Mouse (Mus musculus) hindbrain, embryonic 15.5 days (tissue): Measurements from ENCODE around the gene Ulbp1. TPM values are rescaled to one million over a fixed set of nuclear protein-coding genes. Genes with fewer than 3 reads are reported as not detected.
"Not testable (repeated sequence)": the region's sequence is repeated elsewhere in the genome, so short reads cannot be mapped to it uniquely, and the experiment has no call there.

ENCODE experiments used
- ATAC-seq: fragments of 200-750 bp; cut with Nextera tagmentation; 2 replicates; pipeline ENCODE4 v1.8.0; 2017; ENCODE audit warnings: low read depth, moderate number of reproducible peaks, moderate TSS enrichment; ENCODE audit not compliant: low FRiP score
- H3K27ac ChIP-seq: fragments of 300-500 bp; sonication (generic); replicated peaks from 2 replicates; pipeline ENCODE4 v1.5.1; 2015; ENCODE audit warnings: mild to moderate bottlenecking, inconsistent platforms
- H3K27me3 ChIP-seq: fragments of 300-500 bp; sonication (generic); 2 replicates; pipeline ENCODE4 v1.6.1; 2015; ENCODE audit warnings: control low read depth, inconsistent platforms
- H3K36me3 ChIP-seq: fragments of 300-500 bp; sonication (generic); 2 replicates; pipeline ENCODE4 v1.6.1; 2015; ENCODE audit warnings: control low read depth, inconsistent platforms
- H3K4me1 ChIP-seq: fragments of 300-500 bp; sonication (generic); replicated peaks from 2 replicates; pipeline ENCODE4 v1.6.1; 2015; ENCODE audit warnings: control low read depth, inconsistent platforms
- H3K4me2 ChIP-seq: fragments of 300-500 bp; sonication (generic); 2 replicates; pipeline ENCODE4 v1.6.1; 2015; ENCODE audit warnings: moderate library complexity, mild to moderate bottlenecking, inconsistent platforms
- H3K4me3 ChIP-seq: fragments of 300-500 bp; sonication (generic); 2 replicates; pipeline ENCODE4 v1.5.1; 2015; ENCODE audit warnings: mild to moderate bottlenecking, inconsistent platforms
- H3K9ac ChIP-seq: fragments of 300-500 bp; sonication (generic); 2 replicates; pipeline ENCODE4 v1.6.1; 2015; ENCODE audit warnings: inconsistent platforms
- H3K9me3 ChIP-seq: fragments of 300-500 bp; sonication (generic); 2 replicates; pipeline ENCODE4 v1.6.1; 2016; ENCODE audit warnings: control low read depth, inconsistent platforms
- WGBS: fragments of 180-500 bp; shearing (Covaris S2); methylation state at CpG from one replicate; pipeline ENCODE4 v1.1.7; 2015; 5-methylcytosine and 5-hydroxymethylcytosine counted together
- polyA plus RNA-seq: library from polyadenylated mRNA; unstranded; fragments of >200 nt; fragmentation: Nextera tagmentation; extraction: Ambion mirVana; gene quantifications from 2 replicates; pipeline ENCODE4 v1.2.1, GENCODE M21; 2015

The Ulbp1 gene
- polyA plus RNA-seq: 0.41 and 0.49 TPM in 2 replicates

DNA sequence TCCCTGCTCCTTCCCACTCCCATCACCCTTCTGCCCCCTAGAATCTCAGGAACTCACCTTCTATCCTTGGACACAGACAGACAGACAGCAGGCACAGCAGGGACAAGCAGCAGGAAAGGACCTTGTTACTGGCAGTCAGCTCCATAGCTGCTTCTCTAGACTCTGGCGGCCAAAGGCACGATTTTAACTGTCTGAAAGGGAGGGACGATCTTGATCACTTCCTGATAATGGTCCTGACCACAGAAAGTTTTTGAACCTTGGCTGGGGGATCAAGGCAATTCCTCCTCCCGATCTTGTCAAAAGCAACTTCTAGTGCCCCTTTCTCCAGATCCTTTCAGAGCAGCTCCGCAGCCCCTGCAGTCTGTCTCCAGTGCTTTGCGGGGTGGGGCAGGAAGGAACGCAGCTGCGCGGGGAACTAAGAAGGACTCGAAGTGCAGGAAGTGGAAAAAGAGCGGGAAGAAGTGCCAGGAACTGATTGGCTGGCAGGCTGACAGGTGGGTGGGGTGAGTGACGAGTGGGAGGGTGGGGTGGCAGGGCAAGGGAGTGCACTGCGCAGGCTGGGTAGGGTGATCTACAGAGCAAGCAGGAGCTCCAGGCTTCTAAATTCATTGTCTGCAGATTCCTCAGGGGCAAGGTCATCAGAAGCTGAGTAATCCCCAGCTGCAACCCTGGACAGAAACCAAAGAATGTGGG, at the start of gene Ulbp1:
Ulbp1 (minus strand) TSS at position 442 of the 693 bp plus-strand sequence.
- Histone ChIP-seq H3K4me2 (peak within 1 kb of the TSS; percentile 0; the same call in 1 of the 2 replicates), H3K9me3 (no peaks in the 10 kb centered on the region), H3K36me3 (no peaks in the 10 kb centered on the region), H3K4me3 (no peak within 1 kb of the TSS), H3K27ac (no peak within 1 kb of the TSS), H3K27me3 (no peaks in the 10 kb centered on the region), H3K4me1 (no peaks in the 10 kb centered on the region), H3K9ac (no peak within 1 kb of the TSS)
- WGBS: 71% methylated on average over 13 of the region's 13 CpGs
- ATAC-seq: no peak

- H3K27me3 ChIP-seq, H3K4me3 ChIP-seq, H3K9ac ChIP-seq, ATAC-seq, H3K36me3 ChIP-seq, H3K4me2 ChIP-seq, H3K9me3 ChIP-seq, H3K27ac ChIP-seq, H3K4me1 ChIP-seq: not testable (repeated sequence)
- WGBS: 53% methylated on average over 1 of the region's 1 CpGs
Observed at GRCm38 (mm10) chr10:7498180-7498579, 24.7 kb upstream of the Ulbp1 start.

GRCm38 (mm10) chr10:7492384-7492783, 18.9 kb upstream of the Ulbp1 start:
- H3K27me3 ChIP-seq, H3K27ac ChIP-seq, H3K9me3 ChIP-seq, H3K4me1 ChIP-seq, H3K4me3 ChIP-seq, H3K9ac ChIP-seq, H3K36me3 ChIP-seq, ATAC-seq: not testable (repeated sequence)
- H3K4me2 ChIP-seq: peak overlapping the region; percentile 24; the same call in 1 of the 2 replicates
- WGBS: 9% methylated on average over 10 of the region's 10 CpGs

GRCm38 (mm10) chr10:7483650-7484049, 10.2 kb upstream of the Ulbp1 start:
- Histone ChIP-seq H3K4me3 (no peak overlapping the region), H3K27me3 (no peaks in the 10 kb centered on the region), H3K27ac (no peak overlapping the region), H3K9ac (no peak overlapping the region), H3K4me2 (no peak overlapping the region), H3K36me3 (no peaks in the 10 kb centered on the region), H3K9me3 (no peaks in the 10 kb centered on the region), H3K4me1 (no peaks in the 10 kb centered on the region)
- WGBS: 66% methylated on average over 4 of the region's 4 CpGs
- no peak for ATAC-seq

DNA sequence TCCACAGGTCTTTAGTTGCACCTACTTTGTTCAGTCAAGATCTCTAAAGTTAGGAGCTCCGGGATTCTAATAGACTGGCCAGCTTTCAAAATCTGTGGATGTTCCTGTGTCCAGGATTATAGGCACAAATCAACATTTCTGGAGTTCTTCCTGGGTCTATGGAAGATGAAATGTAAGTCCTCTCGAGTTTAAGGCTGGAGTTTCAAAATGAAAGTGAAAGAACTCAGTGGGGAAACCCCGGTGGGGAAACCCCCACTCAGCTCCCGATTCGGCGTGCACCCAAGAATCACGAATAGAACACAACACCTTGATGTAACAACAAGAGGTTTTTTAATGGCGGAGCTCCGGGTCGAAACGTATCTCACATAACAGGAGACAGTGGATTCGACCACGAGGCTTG, 787 bp upstream of the Ulbp1 start:
- H3K4me1 ChIP-seq, ATAC-seq, H3K27ac ChIP-seq, H3K27me3 ChIP-seq, H3K4me3 ChIP-seq, H3K4me2 ChIP-seq, H3K9ac ChIP-seq, H3K36me3 ChIP-seq, H3K9me3 ChIP-seq: not testable (repeated sequence)
- WGBS: 92% methylated on average over 7 of the region's 13 CpGs

- WGBS: 81% methylated on average over 3 of the region's 3 CpGs
- no peaks in the 10 kb centered on the region for H3K9me3 ChIP-seq
- no peak overlapping the region for H3K9ac ChIP-seq
- no peak overlapping the region for H3K27ac ChIP-seq
- H3K4me2 ChIP-seq: no peak overlapping the region
- ATAC-seq: no peak
- H3K4me1 ChIP-seq: no peaks in the 10 kb centered on the region
- H3K4me3 ChIP-seq: no peak overlapping the region
- no peaks in the 10 kb centered on the region for H3K36me3 ChIP-seq
- no peaks in the 10 kb centered on the region for H3K27me3 ChIP-seq
Observed at GRCm38 (mm10) chr10:7471664-7472063, 1.8 kb downstream of the Ulbp1 start.

DNA sequence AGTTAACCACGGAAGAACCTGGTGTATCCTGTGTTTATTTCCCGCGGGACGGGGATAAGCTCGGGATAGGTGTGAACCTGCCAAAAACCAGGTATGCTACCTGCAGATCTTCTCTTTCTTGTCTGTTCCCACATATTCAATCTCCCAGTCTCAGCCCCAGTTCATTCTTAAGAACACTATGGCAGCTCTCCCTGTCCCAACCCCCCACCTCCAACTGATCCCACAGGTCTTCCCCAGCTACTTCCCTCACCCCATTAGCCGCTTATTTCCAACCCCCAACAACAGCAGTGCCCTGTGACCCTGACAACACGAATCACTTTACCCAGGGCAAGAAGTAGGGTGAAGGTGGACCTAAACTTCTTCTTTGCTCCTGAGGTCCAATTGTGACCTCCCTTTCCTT, 3.0 kb downstream of the Ulbp1 start:
- WGBS: 13% methylated on average over 7 of the region's 7 CpGs
- ATAC-seq: no peak
- H3K4me3 ChIP-seq: 0 out of 2 replicates have a peak overlapping the region, but pooled peaks have one; percentile 12

DNA sequence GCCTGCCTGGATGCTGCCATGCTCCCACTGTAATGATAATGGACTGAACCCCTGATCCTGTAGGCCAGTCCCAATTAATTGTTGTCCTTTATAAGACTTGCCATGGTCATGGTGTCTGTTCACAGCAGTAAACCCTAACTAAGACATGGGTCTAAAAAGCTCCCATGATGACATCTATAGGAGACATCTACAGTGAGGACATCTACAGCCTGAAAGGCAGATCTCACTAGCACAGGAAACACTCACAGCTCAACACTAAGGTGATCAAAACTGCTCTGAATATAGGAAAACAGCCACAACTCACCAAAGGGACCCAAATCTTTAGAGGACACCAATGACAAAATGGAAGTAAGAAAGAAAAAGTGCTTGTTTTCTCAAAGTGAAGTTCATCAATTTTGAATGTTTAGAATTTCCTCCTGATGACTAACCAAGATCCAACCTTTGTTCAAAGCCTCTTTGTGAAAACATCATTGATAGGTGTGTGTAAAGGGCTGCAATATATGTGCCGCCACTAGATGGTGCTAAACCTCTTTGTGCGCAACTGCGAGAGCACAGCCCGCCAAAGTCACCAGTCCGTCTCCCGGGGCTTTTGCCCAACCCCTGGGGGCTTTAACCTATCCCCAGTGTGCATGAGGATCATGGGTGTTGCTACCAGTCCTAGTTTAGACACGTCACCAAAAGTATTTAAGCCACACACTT, 3.6 kb downstream of the Ulbp1 start:
- not testable (repeated sequence) for H3K36me3 ChIP-seq, ATAC-seq, H3K9me3 ChIP-seq, H3K27ac ChIP-seq, H3K27me3 ChIP-seq, H3K9ac ChIP-seq, H3K4me1 ChIP-seq
- H3K4me2 ChIP-seq: peak overlapping the region; percentile 43
- WGBS: 0% methylated on average over 7 of the region's 7 CpGs
- H3K4me3 ChIP-seq: 0 out of 2 replicates have a peak overlapping the region, but pooled peaks have one; percentile 12

More for the DNA sequence above, 3.0 kb downstream of the Ulbp1 start:
- Histone ChIP-seq H3K9me3 (no peaks in the 10 kb centered on the region), H3K36me3 (no peaks in the 10 kb centered on the region), H3K4me2 (peak overlapping the region; percentile 43), H3K4me1 (no peaks in the 10 kb centered on the region), H3K9ac (no peak overlapping the region), H3K27ac (no peak overlapping the region), H3K27me3 (no peaks in the 10 kb centered on the region)

DNA sequence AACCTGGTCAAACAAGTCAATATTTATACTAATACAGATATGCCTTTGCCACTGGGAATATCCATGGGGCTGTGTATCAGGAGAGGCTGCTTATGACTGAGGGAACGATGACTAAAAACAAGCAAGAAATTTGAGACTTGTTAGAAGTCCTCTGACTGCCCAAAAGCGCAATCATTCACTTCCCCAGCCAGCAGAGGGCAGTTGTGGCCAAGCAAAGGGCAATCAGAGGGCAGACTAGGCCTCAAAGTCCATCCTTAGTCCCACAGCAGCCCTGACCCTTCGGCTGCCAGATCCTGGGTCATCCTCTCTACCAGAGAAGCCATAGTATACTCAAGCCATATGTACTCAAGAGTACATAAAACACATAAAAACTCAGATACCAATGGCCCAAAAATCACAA, 11.4 kb downstream of the Ulbp1 start:
- Histone ChIP-seq H3K4me3 (no peak overlapping the region), H3K36me3 (no peaks in the 10 kb centered on the region), H3K27me3 (no peaks in the 10 kb centered on the region), H3K4me1 (no peaks in the 10 kb centered on the region), H3K4me2 (no peak overlapping the region), H3K27ac (no peak overlapping the region), H3K9ac (no peak overlapping the region), H3K9me3 (no peaks in the 10 kb centered on the region)
- no peak for ATAC-seq
- 61% methylated on average over 3 of the region's 3 CpGs for WGBS

GRCm38 (mm10) chr10:7438928-7439327, 34.5 kb downstream of the Ulbp1 start:
- Histone ChIP-seq H3K27ac (no peak overlapping the region), H3K9ac (no peak overlapping the region), H3K4me3 (no peak overlapping the region), H3K4me1 (no peaks in the 10 kb centered on the region), H3K9me3 (no peaks in the 10 kb centered on the region), H3K4me2 (no peak overlapping the region), H3K27me3 (no peaks in the 10 kb centered on the region), H3K36me3 (no peaks in the 10 kb centered on the region)
- no peak for ATAC-seq
- 73% methylated on average over 2 of the region's 2 CpGs for WGBS

DNA sequence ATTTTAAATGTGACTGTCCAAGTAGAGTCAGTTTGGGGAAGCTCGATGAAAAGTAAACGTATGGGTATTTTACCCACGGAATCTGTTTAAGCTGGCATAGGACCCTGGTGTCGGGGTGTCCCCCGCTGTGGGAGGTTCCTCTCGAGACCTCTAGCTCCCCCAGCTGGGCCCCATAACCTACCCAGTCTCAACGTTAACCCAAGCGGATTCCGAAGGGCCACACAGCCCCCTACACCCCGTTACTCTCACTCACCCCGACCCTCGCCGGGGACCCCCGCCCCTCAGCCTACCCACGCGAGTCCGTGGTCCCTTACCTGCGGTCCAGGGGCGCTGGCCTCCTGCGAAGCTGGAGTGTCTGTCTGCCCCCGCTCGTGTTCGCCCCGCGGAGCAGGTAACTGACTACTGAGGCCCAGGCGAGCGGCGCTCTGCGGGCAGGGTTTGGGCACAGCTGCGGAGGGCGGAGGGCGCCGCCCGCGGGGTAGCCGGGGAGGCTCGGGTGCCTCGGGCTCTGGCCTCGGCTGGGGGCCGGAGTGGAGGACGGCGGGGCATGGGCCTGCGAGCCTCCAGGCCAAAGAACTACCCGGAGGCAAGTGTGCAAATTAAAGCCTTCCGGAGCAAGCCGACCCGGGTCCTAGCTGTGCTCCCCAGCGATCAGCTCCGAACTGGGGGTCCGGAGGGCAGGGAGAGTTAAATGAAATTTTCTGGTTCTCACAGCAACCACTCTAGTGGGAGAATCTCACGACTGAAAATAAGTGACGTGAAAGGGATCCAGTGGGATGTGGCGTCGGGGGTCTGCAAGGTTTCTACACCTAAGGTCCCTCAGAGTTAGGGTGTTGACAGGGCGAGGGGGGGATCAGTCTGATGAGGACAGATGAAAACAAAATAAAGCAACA, 80.0 kb downstream of the Ulbp1 start:
- H3K9me3 ChIP-seq: no peaks in the 10 kb centered on the region
- peak overlapping the region; percentile 69 for H3K4me3 ChIP-seq
- H3K36me3 ChIP-seq: no peaks in the 10 kb centered on the region
- H3K4me2 ChIP-seq: peak overlapping the region; percentile 100
- ATAC-seq: no peak
- no peak overlapping the region for H3K27ac ChIP-seq
- H3K27me3 ChIP-seq: peaks cover 30% of the 10 kb centered on the region
- WGBS: 8% methylated on average over 55 of the region's 55 CpGs
- peaks cover 29% of the 10 kb centered on the region for H3K4me1 ChIP-seq
- no peak overlapping the region for H3K9ac ChIP-seq
